Mouse (Mus musculus): ENCODE measurements around the gene Vmn2r67.
"Not testable (repeated sequence)": the region's sequence is repeated elsewhere in the genome, so short reads cannot be mapped to it uniquely, and the experiment has no call there.

Gene Vmn2r67

DNA sequence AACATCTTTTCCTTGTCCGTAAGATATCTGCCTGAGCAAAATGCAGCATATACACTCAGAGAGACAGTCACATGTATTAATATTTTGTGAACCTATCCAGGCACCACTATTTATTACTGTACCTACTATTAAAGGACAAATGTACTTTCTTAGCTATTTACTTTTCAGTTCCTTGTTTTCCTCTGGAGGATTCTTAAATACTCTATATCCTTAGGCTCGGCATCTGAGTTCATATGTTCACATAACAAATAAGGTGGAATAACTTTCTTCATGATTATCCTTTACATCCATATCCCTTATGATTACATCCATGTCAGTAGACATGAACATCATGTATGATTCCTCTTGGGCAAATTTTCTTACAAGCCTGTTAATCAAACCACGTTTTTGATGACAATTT lies at the start of gene Vmn2r67:
TSS of gene Vmn2r67 (minus strand) at position 101 of the 400 bp plus-strand sequence.
- no peak for DNase-seq

DNA sequence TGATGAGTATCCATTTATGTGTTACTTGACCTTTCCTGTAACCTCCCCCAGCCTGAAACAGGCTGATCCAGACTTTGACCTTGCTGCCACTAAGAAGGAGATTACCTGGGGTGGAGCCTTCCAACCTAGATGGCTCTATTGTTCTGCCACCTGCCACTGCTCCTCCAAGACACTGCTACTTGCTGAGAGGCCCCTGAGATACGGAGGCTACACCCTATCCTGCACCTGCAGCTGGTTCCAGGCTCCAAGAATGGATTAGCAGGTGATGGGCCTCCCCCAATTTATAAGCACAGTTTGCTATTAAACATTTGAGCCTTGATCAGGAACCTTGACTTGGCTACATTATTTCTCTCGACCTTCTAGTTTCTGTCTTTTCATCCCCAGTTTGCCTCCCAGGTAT lies 51.3 kb downstream of the Vmn2r67 start:
- DNase-seq: not testable (repeated sequence)

All from kidney, adult 11 months (tissue).